Mouse (Mus musculus) cerebellum, adult 2 months (tissue): ENCODE results near the gene Lrrc40.

Experiments
- CTCF ChIP-seq: fragments of 200-500 bp; IDR thresholded peaks from 2 replicates; pipeline ENCODE4 v1.5.1; 2011; ENCODE audit warnings: low read depth, mild to moderate bottlenecking, control low read depth, low read length, moderate library complexity, borderline replicate concordance; ENCODE audit not compliant: insufficient read depth
- POLR2A ChIP-seq: fragments of 200-500 bp; IDR thresholded peaks from 2 replicates; pipeline ENCODE4 v1.6.1; 2011; ENCODE audit warnings: low read length, control low read depth, borderline replicate concordance; ENCODE audit not compliant: insufficient read depth

- TF ChIP-seq POLR2A (no peak), CTCF (no peak)
These were observed 41.4 kb downstream of the Lrrc40 start for GRCm38 (mm10) chr3:158077828-158078227.
